Mouse (Mus musculus): ENCODE measurements around the gene Gm20696.

GRCm38 (mm10) chr6:99666318-99667171 lies at the start of gene Gm20696, which contains the start of gene Eif4e3:
- TF ChIP-seq POLR2A (IDR thresholded peaks at IDR 0.05; ENCODE audit: insufficient read depth, low read length) (no peak), CTCF (IDR thresholded peaks at IDR 0.05; ENCODE audit: low read depth, low read length) (no peak), EP300 (IDR thresholded peaks at IDR 0.05; ENCODE audit: insufficient read depth, low read depth, low read length) (no peak)

Data from ES-Bruce4 (cell line).